ENCODE assay signal across 7 mouse cellular contexts in genomic region chr12:65036892-65037545, GRCm38 (mm10). TPM values are rescaled to one million over a fixed set of nuclear protein-coding genes. Genes with fewer than 3 reads are reported as not detected.
DNase-seq lines count a peak whose midpoint lies in the region; ATAC-seq and TF ChIP-seq lines count a peak whose summit lies in the region.

No protein-coding gene starts in this region.

- H3K4me3 ChIP-seq in spleen, adult 2 months (ENCODE audit: extremely low read depth, insufficient read depth, insufficient read length): peak overlapping the region; percentile 77
- H3K4me3 ChIP-seq in hindbrain, embryonic 13.5 days: peak overlapping the region; percentile 97
- peak overlapping the region; percentile 96 for H3K4me3 ChIP-seq in midbrain, embryonic 13.5 days (replicated peaks)

- ATAC-seq in hindbrain, embryonic 13.5 days (ENCODE audit: low FRiP score): 0 out of 2 replicates have a peak, but pooled peaks have one; percentile 18
- peak; percentile 31 for ATAC-seq in midbrain, embryonic 13.5 days

- no peaks in the 10 kb centered on the region for H3K9me3 ChIP-seq in hindbrain, embryonic 13.5 days
- H3K9me3 ChIP-seq in midbrain, embryonic 13.5 days: no peaks in the 10 kb centered on the region

- intact Hi-C loops in left cerebral cortex, postnatal 36 days (cut with DNase I): no loop called here

- peak overlapping the region; percentile 66 for H3K4me2 ChIP-seq in hindbrain, embryonic 13.5 days
- peak overlapping the region; percentile 57 for H3K4me2 ChIP-seq in midbrain, embryonic 13.5 days (replicated peaks)

- H3K4me1 ChIP-seq in spleen, adult 2 months (ENCODE audit: control insufficient read depth, insufficient read depth, insufficient read length): peaks cover 5% of the 10 kb centered on the region
- H3K4me1 ChIP-seq in hindbrain, embryonic 13.5 days (replicated peaks): peaks cover 27% of the 10 kb centered on the region
- H3K4me1 ChIP-seq in midbrain, embryonic 13.5 days (replicated peaks): peaks cover 26% of the 10 kb centered on the region

- no peak for TF ChIP-seq POLR2A in spleen, adult 2 months (IDR thresholded peaks at IDR 0.05; ENCODE audit: low read depth, low read length)

- no peak for TF ChIP-seq CTCF in spleen, adult 2 months (IDR thresholded peaks at IDR 0.05; ENCODE audit: extremely low read depth, insufficient read depth, insufficient read length, insufficient replicate concordance)

- H3K27ac ChIP-seq in spleen, adult 2 months (ENCODE audit: insufficient read depth, low read length): no peak overlapping the region
- H3K27ac ChIP-seq in hindbrain, embryonic 13.5 days: no peak overlapping the region
- no peak overlapping the region for H3K27ac ChIP-seq in midbrain, embryonic 13.5 days

- H3K36me3 ChIP-seq in spleen, adult 2 months (ENCODE audit: control insufficient read depth, insufficient read depth, low read length): no peaks in the 10 kb centered on the region
- no peaks in the 10 kb centered on the region for H3K36me3 ChIP-seq in hindbrain, embryonic 13.5 days
- H3K36me3 ChIP-seq in midbrain, embryonic 13.5 days: no peaks in the 10 kb centered on the region

- H3K9ac ChIP-seq in hindbrain, embryonic 13.5 days: peak overlapping the region; percentile 92
- H3K9ac ChIP-seq in midbrain, embryonic 13.5 days (replicated peaks): peak overlapping the region; percentile 90

- 4% methylated on average over 18 of the region's 18 CpGs for WGBS in spleen, adult 2 months
- WGBS in hindbrain, embryonic 13.5 days: 19% methylated on average over 18 of the region's 18 CpGs
- 18% methylated on average over 18 of the region's 18 CpGs for WGBS in midbrain, embryonic 13.5 days

- no peaks in the 10 kb centered on the region for H3K27me3 ChIP-seq in spleen, adult 2 months (ENCODE audit: control insufficient read depth, insufficient read depth, low read length)
- H3K27me3 ChIP-seq in hindbrain, embryonic 13.5 days: no peaks in the 10 kb centered on the region
- no peaks in the 10 kb centered on the region for H3K27me3 ChIP-seq in midbrain, embryonic 13.5 days

- no peak for DNase-seq in spleen, adult 2 months (ENCODE audit: low read depth in 1 of 2, low spot score in 2 of 2)
- no peak for DNase-seq in spleen, postnatal 14 days (ENCODE audit: low spot score in 2 of 2)
- peak; percentile 39 for DNase-seq in embryo, embryonic 10.5 days (ENCODE audit: low spot score)
- DNase-seq in left cerebral cortex, postnatal 36 days (ENCODE audit: low spot score in 2 of 2): no peak
- DNase-seq in urinary bladder, postnatal 14 days (ENCODE audit: low spot score): no peak

RNA-seq across cellular contexts. Expression of gene Prpf39, which starts 0.9 kb away (rescaled TPM):
- 8.3 and 9.1 TPM in 2 replicates for polyA plus RNA-seq in spleen, adult 2 months (2012; rRNA removed)
- polyA plus RNA-seq in hindbrain, embryonic 13.5 days (2015; fragmentation: Nextera tagmentation; extraction: Ambion mirVana): 51.1 and 52.7 TPM in 2 replicates
- polyA plus RNA-seq in midbrain, embryonic 13.5 days (2015; fragmentation: Nextera tagmentation; extraction: Ambion mirVana): 55.0 and 56.9 TPM in 2 replicates
- total RNA-seq in left cerebral cortex, postnatal 36 days (2021): 10 to 100 TPM; 27.0 to 48.3 TPM

RNA-seq across cellular contexts. Expression of gene Fkbp3, which starts 36.8 kb away (rescaled TPM):
- polyA plus RNA-seq in spleen, adult 2 months (2012; rRNA removed): 15.7 and 17.3 TPM in 2 replicates
- polyA plus RNA-seq in hindbrain, embryonic 13.5 days (2015; fragmentation: Nextera tagmentation; extraction: Ambion mirVana): 506 and 524 TPM in 2 replicates
- 520 and 590 TPM in 2 replicates for polyA plus RNA-seq in midbrain, embryonic 13.5 days (2015; fragmentation: Nextera tagmentation; extraction: Ambion mirVana)
- 100 to 1,000 TPM; 149 to 162 TPM for total RNA-seq in left cerebral cortex, postnatal 36 days (2021)

RNA-seq across cellular contexts. Expression of gene Fancm, which starts 38.4 kb away (rescaled TPM):
- 2.1 and 4.0 TPM in 2 replicates for polyA plus RNA-seq in spleen, adult 2 months (2012; rRNA removed)
- 8.4 and 9.9 TPM in 2 replicates for polyA plus RNA-seq in hindbrain, embryonic 13.5 days (2015; fragmentation: Nextera tagmentation; extraction: Ambion mirVana)
- polyA plus RNA-seq in midbrain, embryonic 13.5 days (2015; fragmentation: Nextera tagmentation; extraction: Ambion mirVana): 8.9 and 11.5 TPM in 2 replicates
- total RNA-seq in left cerebral cortex, postnatal 36 days (2021): 10 to 100 TPM; 11.2 to 14.3 TPM

Comparison
In these comparisons a context has a peak if more than half of its experiments do, and no peak if none do; other contexts are left out.
1. RNA of gene Fkbp3, which starts 36.8 kb away (polyA plus RNA-seq): 506 to 524 TPM in hindbrain, embryonic 13.5 days and 520 to 590 TPM in midbrain, embryonic 13.5 days; 15.7 to 17.3 TPM in spleen, adult 2 months; every median in the first group is over 10 times any median in the second.
2. Peak in every context shown above with its lines, with median percentiles within 50 percentile points of each other: H3K4me3 ChIP-seq.